Mouse (Mus musculus) mature B cell (primary cell): ENCODE measurements around the gene Cwc15.

ENCODE experiments used
- in situ Hi-C: fragments of 300-500 bp; cut with MboI; formaldehyde crosslinking; loops from 2 replicates; pipeline ENCODE4 v1.14.3; 2019

The Cwc15 gene

GRCm38 (mm10) chr9:14547584-14548365, 47.4 kb downstream of the Cwc15 start:
- in situ Hi-C loops = no loop called here

- in situ Hi-C loops = no loop called here
These were observed 47.9 kb downstream of the Cwc15 start for GRCm38 (mm10) chr9:14548366-14548761.

- in situ Hi-C loops = no loop called here
These were observed 57.9 kb downstream of the Cwc15 start for GRCm38 (mm10) chr9:14558332-14558731.

GRCm38 (mm10) chr9:14559430-14559829, 59.0 kb downstream of the Cwc15 start:
- in situ Hi-C loops = no loop called here

GRCm38 (mm10) chr9:14559996-14560395, 59.6 kb downstream of the Cwc15 start:
- in situ Hi-C loops = no loop called here
